ENCODE assay signal across 28 mouse cellular contexts in the genomic region with DNA sequence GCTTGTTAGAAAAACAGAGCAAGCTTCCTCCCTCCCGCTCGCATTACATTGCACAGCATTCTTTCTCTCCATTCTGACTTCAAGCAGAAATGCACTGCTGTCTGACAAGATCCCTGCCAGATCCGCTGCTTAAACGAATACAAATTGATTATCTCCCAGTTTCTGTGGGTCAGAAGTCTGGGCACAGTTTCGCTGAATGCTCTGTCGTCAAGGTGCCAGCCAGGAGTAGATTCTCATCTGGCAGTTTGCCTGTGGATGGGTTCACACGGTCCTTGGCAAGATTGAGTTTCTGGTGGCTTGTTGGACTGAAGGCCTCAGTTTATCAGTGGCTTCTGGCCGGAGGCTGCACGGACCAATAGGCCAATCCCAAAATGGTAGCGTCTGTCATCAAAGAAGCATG.
A peak's percentile ranks its signal among the peaks of the same experiment; 100 is the strongest.
DNase-seq lines count a peak whose midpoint lies in the region; ATAC-seq and TF ChIP-seq lines count a peak whose summit lies in the region.
"Had no signal": no experiment of that assay in that cellular context is flagged by ENCODE, and none has a peak within 500 bp of the region (broad histone marks: within the 10 kb centered on the region; RNA-seq: fewer than 3 reads in every experiment).

No protein-coding gene starts in this region.

- WGBS in hindbrain, postnatal 0 days: 65% methylated on average over 10 of the region's 10 CpGs
- WGBS in hindbrain, embryonic 13.5 days: 86% methylated on average over 10 of the region's 10 CpGs

- TF ChIP-seq POLR2A in brain, embryonic 14.5 days (IDR thresholded peaks at IDR 0.05; ENCODE audit: borderline replicate concordance, extremely low read depth, insufficient read depth, insufficient read length, poor library complexity, severe bottlenecking): no peak

- H3K4me2 ChIP-seq in hindbrain, postnatal 0 days (ENCODE audit: low read depth, low read length): no peak overlapping the region
- no peak overlapping the region for H3K4me2 ChIP-seq in hindbrain, embryonic 13.5 days
- H3K4me2 ChIP-seq: embryonic facial prominence, embryonic 13.5 days; forebrain, embryonic 12.5 days; forebrain, embryonic 15.5 days; heart, embryonic 11.5 days; heart, embryonic 15.5 days; hindbrain, embryonic 14.5 days had no signal

- intact Hi-C loops in gastrocnemius, adult 2 months (cut with DNase I): no loop called here
- intact Hi-C loops in gastrocnemius, postnatal 36 days (cut with DNase I): no loop called here

- H3K27me3 ChIP-seq in hindbrain, postnatal 0 days (ENCODE audit: insufficient read depth, low read length): no peaks in the 10 kb centered on the region
- no peaks in the 10 kb centered on the region for H3K27me3 ChIP-seq in hindbrain, embryonic 13.5 days
- H3K27me3 ChIP-seq: embryonic facial prominence, embryonic 13.5 days; forebrain, embryonic 12.5 days; forebrain, embryonic 15.5 days; heart, embryonic 15.5 days had no signal

- H3K9ac ChIP-seq in hindbrain, postnatal 0 days (replicated peaks; ENCODE audit: low read length): no peak overlapping the region
- no peak overlapping the region for H3K9ac ChIP-seq in hindbrain, embryonic 13.5 days
- H3K9ac ChIP-seq: embryonic facial prominence, embryonic 13.5 days; forebrain, embryonic 12.5 days; forebrain, embryonic 15.5 days; heart, embryonic 15.5 days; hindbrain, embryonic 14.5 days had no signal

- no peaks in the 10 kb centered on the region for H3K36me3 ChIP-seq in hindbrain, postnatal 0 days (ENCODE audit: insufficient read depth, low read length)
- no peaks in the 10 kb centered on the region for H3K36me3 ChIP-seq in hindbrain, embryonic 13.5 days
- H3K36me3 ChIP-seq: embryonic facial prominence, embryonic 10.5 days; embryonic facial prominence, embryonic 13.5 days; forebrain, embryonic 12.5 days; forebrain, embryonic 15.5 days; heart, embryonic 15.5 days; hindbrain, embryonic 10.5 days had no signal

- no peaks in the 10 kb centered on the region for H3K9me3 ChIP-seq in hindbrain, postnatal 0 days (ENCODE audit: low read length)
- H3K9me3 ChIP-seq in hindbrain, embryonic 13.5 days: no peaks in the 10 kb centered on the region
- H3K9me3 ChIP-seq: embryonic facial prominence, embryonic 10.5 days; embryonic facial prominence, embryonic 13.5 days; forebrain, embryonic 12.5 days; forebrain, embryonic 15.5 days; heart, embryonic 15.5 days; hindbrain, embryonic 10.5 days had no signal

- TF ChIP-seq CTCF in gastrocnemius, adult 2 months (IDR thresholded peaks at IDR 0.05): no peak
- no peak for TF ChIP-seq CTCF in hindbrain, postnatal 0 days (IDR thresholded peaks at IDR 0.05; ENCODE audit: low read depth)
- TF ChIP-seq CTCF in brain, embryonic 14.5 days (IDR thresholded peaks at IDR 0.05; ENCODE audit: borderline replicate concordance, extremely low read depth, insufficient read depth, insufficient read length): no peak

- no peaks in the 10 kb centered on the region for H3K4me1 ChIP-seq in hindbrain, postnatal 0 days (ENCODE audit: insufficient read depth, low read length)
- H3K4me1 ChIP-seq in hindbrain, embryonic 13.5 days (replicated peaks): no peaks in the 10 kb centered on the region
- H3K4me1 ChIP-seq: embryonic facial prominence, embryonic 10.5 days; forebrain, embryonic 12.5 days; forebrain, embryonic 15.5 days; heart, embryonic 15.5 days had no signal

- DNase-seq in gastrocnemius, adult 2 months: peak; percentile 15
- no peak for DNase-seq in gastrocnemius, postnatal 36 days
- DNase-seq in hindbrain, postnatal 0 days (ENCODE audit: low spot score): peak; percentile 20
- DNase-seq in MN1 (ENCODE audit: low spot score): peak; percentile 59
- peak; percentile 37 for DNase-seq in brain, embryonic 14.5 days (ENCODE audit: low read depth)
- DNase-seq: adrenal gland, postnatal 10 days; adrenal gland, postnatal 36 days; cerebellum, adult 11 months; cerebellum, adult 9-10 months; cerebellum, postnatal 36 days; embryo, embryonic 11 days; gastrocnemius, postnatal 10 days; heart, adult 2 months; heart, postnatal 10 days; heart, postnatal 36 days; kidney, adult 2 months had no signal

- no peak overlapping the region for H3K27ac ChIP-seq in gastrocnemius, adult 2 months
- no peak overlapping the region for H3K27ac ChIP-seq in hindbrain, postnatal 0 days
- H3K27ac ChIP-seq in hindbrain, embryonic 13.5 days: no peak overlapping the region
- H3K27ac ChIP-seq: embryonic facial prominence, embryonic 10.5 days; embryonic facial prominence, embryonic 13.5 days; forebrain, embryonic 12.5 days; forebrain, embryonic 15.5 days; heart, adult 2 months; heart, embryonic 15.5 days; hindbrain, embryonic 10.5 days; hindbrain, embryonic 14.5 days had no signal

- no peak overlapping the region for H3K4me3 ChIP-seq in gastrocnemius, adult 2 months
- no peak overlapping the region for H3K4me3 ChIP-seq in hindbrain, postnatal 0 days (ENCODE audit: low read length)
- no peak overlapping the region for H3K4me3 ChIP-seq in hindbrain, embryonic 13.5 days
- H3K4me3 ChIP-seq: embryonic facial prominence, embryonic 10.5 days; embryonic facial prominence, embryonic 13.5 days; erythroblast, embryonic 14.5 days; forebrain, embryonic 12.5 days; forebrain, embryonic 15.5 days; heart, adult 2 months; heart, embryonic 15.5 days; hindbrain, embryonic 10.5 days had no signal

- ATAC-seq in hindbrain, postnatal 0 days: no peak
- no peak for ATAC-seq in hindbrain, embryonic 13.5 days (ENCODE audit: low FRiP score)
- ATAC-seq: CD4-positive, CD25-positive, alpha-beta regulatory T cell, adult 4 months; forebrain, embryonic 15.5 days; intestine, postnatal 0 days had no signal

Comparison
In these comparisons a context has a peak if more than half of its experiments do, and no peak if none do; other contexts are left out.
1. DNase-seq: peak in gastrocnemius, adult 2 months (single experiment), hindbrain, postnatal 0 days (single experiment), MN1 (single experiment) and brain, embryonic 14.5 days (single experiment); none in gastrocnemius, postnatal 36 days (0 of 2).